Mouse (Mus musculus): ENCODE measurements at regions not wholly inside any gene's neighbourhood (a gene's known extent, or its start where the extent isn't known, plus 50 kb on each side); places are given as distances from the start of the nearest gene placed in this dataset.

- no peak for DNase-seq (ENCODE audit: low spot score)
Observed at GRCm38 (mm10) chr9:90827474-90827873, 534.7 kb upstream of the Zic4 start.

GRCm38 (mm10) chr9:90828701-90829100 is 533.5 kb upstream of the Zic4 start:
- DNase-seq (ENCODE audit: low spot score), result no peak

GRCm38 (mm10) chr9:90830704-90831103 is 531.5 kb upstream of the Zic4 start:
- no peak for DNase-seq (ENCODE audit: low spot score)

DNA sequence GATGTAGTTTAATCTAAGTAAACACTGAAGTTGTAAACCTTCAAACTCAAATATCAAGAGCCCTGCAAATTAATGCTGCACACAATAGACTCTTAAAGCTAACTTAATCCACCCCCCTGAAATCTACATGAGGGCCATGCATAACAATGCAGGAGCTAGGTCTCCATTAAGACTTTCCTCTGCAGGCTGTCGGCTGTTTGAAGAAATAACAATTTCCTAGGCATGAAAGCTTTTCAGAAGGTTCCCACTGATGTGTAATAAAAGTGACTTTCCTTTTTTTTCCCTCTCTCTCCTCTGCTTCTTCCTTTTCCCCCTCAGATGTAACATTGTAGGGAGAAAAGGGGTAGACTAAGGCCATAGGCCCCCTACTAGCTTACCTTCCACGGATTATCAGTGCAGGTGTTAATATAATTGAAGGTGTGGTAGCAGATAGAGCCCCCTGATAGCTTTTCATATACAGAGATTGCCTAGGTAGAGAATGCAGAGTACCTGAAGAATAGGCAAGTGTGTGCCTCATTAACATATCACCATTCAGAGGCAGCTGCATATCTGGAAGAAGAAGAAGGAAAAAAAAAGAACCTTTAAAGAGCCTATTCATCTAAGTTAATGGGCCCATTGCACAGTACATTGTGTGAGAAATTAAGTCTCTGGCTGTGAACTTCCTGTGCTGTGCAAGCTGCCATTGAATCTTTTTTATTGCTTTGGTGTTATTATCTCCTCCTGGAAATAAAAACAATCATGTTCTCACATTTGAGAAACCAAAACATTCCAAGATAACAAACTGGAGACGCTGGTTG is 528.3 kb upstream of the Zic4 start:
- DNase-seq (ENCODE audit: low spot score), result no peak

DNA sequence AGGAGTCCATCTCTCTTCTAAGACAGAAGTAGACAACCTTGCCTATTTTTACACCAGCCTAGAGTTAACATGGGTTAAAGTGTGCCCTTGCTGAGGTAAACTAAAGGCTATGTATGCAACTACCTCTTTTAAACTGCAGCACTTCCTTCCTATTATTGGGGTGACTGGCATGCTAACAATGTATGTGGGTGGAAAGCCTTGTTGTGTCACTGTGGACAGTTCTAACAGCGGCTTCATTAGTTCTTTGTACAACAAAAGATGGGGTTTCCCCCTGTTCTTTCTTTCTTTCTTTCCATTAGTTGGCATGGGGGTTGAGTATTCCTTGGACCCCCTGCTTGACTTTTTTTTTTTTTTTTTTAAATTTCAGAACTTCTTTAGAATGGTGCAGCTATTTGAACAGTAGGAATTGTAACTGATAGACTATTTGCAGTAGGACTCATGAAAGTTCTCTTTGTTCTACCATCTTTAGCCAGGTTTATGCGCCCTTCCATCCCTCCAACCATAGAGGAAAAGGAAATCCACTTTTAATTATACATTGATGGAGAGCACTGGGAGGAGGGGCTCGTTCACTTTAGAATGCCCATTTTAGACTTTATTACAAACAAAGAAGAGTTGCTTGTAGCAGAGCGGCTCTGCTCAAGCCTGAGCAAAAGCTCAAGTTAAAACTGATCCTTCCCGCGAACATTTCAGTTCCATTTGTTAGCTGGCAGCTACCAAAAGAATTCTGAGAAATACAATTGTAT is 523.9 kb upstream of the Zic4 start:
- no peak for DNase-seq (ENCODE audit: low spot score)

DNA sequence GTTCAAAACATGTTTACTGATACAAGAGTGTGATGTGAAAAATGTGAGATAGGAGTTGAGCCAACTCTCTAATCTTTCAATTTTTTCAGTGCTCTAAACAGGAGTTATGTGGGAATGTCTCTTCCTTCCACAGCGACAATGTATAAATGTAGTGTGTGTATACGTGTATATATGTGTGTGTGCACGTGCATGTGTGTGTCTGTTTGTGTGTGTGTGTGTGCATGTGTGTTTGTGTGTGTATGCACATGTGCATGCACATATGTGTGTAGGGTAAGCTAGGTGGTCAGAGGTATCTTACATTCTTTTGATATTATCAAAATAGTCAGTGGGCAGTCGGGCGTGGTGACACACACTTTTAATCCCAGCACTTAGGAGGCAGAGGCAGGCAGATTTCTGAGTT is 511.2 kb upstream of the Zic4 start:
- DNase-seq (ENCODE audit: low spot score), result no peak

GRCm38 (mm10) chr9:90871636-90872035 is 490.6 kb upstream of the Zic4 start:
- DNase-seq (ENCODE audit: low spot score), result no peak

DNA sequence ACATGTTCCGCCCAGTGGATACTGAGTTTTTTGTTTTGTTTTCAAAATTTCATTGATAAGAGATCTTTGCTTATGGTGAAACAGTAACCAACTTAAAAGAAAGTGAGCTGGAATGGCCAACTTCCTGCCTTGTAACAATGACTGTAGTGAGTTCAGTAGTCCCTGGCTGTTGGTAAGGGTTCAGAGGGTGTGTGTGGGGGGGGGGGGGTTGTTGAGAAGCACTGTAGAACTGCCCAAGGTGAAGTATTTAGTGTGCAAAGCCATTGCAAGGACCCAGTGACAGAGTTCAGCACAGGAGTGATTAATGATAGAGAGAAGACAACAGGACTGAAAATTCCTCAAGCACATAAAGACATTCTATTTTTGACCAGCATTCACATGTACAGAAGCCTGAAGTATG is 477.7 kb upstream of the Zic4 start:
- DNase-seq (ENCODE audit: low spot score), result no peak

- no peak for DNase-seq (ENCODE audit: low spot score)
Observed at GRCm38 (mm10) chr9:90887405-90887804, 474.8 kb upstream of the Zic4 start.

DNA sequence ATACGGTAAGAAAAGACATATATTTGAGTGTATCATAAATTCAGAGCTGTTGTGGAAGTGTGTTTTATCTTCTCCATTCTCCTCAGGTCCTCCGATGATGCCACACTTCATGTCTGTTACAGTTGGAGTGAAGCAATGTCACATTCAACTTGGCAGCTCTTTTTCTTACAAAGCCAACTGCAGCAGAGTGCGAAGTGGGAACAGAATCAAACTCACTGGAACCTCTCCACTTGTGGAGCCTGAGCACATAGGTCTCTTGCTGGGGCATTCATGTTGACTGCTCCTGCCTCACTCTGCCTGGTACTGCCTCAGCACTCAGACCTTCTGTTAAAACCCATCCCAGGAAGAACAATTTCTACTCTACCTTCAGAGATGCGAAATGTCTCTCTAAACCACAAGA is 471.4 kb upstream of the Zic4 start:
- no peak for DNase-seq (ENCODE audit: low spot score)

- DNase-seq (ENCODE audit: low spot score), result no peak
Observed at GRCm38 (mm10) chr9:90892816-90893215, 469.4 kb upstream of the Zic4 start.

- no peak for DNase-seq (ENCODE audit: low spot score)
Observed at GRCm38 (mm10) chr9:90903557-90903956, 458.7 kb upstream of the Zic4 start.

DNA sequence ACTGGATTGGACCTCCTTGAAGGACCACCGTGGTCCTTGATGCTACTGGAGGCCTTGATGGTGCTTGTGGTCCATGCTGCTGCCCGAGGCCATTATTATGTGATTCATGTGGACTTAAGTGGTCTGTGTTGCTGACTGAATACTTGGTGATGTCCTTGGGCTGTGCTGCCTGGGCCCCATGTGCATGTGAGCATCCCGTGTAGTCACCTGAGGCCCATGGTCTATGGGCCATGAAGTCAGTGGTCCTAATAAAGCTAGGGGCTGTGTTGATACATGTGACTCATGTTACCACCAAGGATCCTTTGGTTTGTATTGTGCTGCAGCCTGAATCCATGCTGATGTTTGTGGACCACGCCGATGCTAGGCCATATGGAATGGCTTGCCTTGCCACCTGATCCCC is 456.1 kb upstream of the Zic4 start:
- no peak for DNase-seq (ENCODE audit: low spot score)

- DNase-seq (ENCODE audit: low spot score), result no peak
Observed at GRCm38 (mm10) chr9:90906684-90907083, 455.5 kb upstream of the Zic4 start.

DNA sequence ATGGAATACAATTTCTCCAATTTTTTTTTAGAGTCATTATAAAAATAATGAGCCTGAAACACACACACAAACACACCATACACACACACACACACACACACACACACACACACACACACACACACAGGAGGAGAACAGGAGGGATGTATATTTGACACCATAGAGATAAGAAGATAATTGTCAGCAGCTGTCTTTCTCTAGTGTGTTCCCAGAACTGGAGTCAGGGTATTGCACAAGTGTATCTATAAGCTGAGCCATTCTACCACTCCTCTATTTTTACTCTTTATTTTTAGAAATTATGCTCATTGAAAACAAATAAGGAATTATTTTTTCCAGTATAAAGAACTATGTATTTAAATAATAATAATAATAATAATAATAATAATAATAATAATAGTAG is 407.6 kb upstream of the Zic4 start:
- no peak for DNase-seq (ENCODE audit: low spot score)

GRCm38 (mm10) chr9:90961436-90961835 is 400.8 kb upstream of the Zic4 start:
- DNase-seq (ENCODE audit: low spot score), result no peak

GRCm38 (mm10) chr9:90964043-90964442 is 398.2 kb upstream of the Zic4 start:
- no peak for DNase-seq (ENCODE audit: low spot score)

- no peak for DNase-seq (ENCODE audit: low spot score)
Observed at GRCm38 (mm10) chr9:90978730-90979129, 383.5 kb upstream of the Zic4 start.

- DNase-seq (ENCODE audit: low spot score), result no peak
Observed at GRCm38 (mm10) chr9:90980023-90980802, 382.0 kb upstream of the Zic4 start.

DNA sequence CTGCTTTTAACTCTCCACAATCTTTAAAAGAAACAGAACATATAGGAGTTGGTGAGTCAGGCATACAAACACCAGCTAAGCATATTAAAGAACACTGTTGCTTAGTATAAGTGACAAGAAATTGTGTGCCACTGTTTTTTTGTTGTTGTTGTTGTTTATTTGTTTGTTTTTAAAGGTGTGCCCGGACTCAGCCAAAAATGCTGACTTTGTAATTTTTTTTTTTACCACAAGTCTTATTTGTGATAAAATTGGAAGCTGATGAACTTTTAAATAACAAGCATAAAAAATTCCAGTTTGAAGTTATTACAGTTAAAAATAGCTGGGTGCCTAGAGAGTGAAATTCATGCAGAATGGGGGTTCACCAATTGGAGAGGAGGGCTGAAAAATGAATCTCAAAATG is 363.0 kb upstream of the Zic4 start:
- DNase-seq (ENCODE audit: low spot score), result no peak

- DNase-seq (ENCODE audit: low spot score), result no peak
Observed at GRCm38 (mm10) chr9:91004214-91004613, 358.0 kb upstream of the Zic4 start.

GRCm38 (mm10) chr9:91040546-91040945 is 321.7 kb upstream of the Zic4 start:
- DNase-seq (ENCODE audit: low spot score), result no peak

GRCm38 (mm10) chr9:91048569-91048968 is 313.6 kb upstream of the Zic4 start:
- no peak for DNase-seq (ENCODE audit: low spot score)

Measured in adipocyte (in vitro differentiated cells).